Mouse (Mus musculus): ENCODE results near the gene Abr. TPM values are rescaled to one million over a fixed set of nuclear protein-coding genes. Genes with fewer than 3 reads are reported as not detected.

Gene Abr
- polyA plus RNA-seq, 1 experiment: 8.5 TPM

GRCm38 (mm10) chr11:76525646-76526351 lies 96.3 kb downstream of the Abr start:
- peaks cover 13% of the 10 kb centered on the region for H3K4me1 ChIP-seq
- H3K9me3 ChIP-seq: no peaks in the 10 kb centered on the region
- peaks cover 72% of the 10 kb centered on the region for H3K27me3 ChIP-seq (replicated peaks)
- H3K36me3 ChIP-seq (replicated peaks; ENCODE audit: low read length): no peaks in the 10 kb centered on the region
- TF ChIP-seq GATA1 (IDR thresholded peaks at IDR 0.05; ENCODE audit: borderline replicate concordance, low read length): no peak
- TF ChIP-seq FLI1 (IDR thresholded peaks at IDR 0.05; ENCODE audit: low read length): no peak
- H3K4me3 ChIP-seq (replicated peaks): no peak overlapping the region

DNA sequence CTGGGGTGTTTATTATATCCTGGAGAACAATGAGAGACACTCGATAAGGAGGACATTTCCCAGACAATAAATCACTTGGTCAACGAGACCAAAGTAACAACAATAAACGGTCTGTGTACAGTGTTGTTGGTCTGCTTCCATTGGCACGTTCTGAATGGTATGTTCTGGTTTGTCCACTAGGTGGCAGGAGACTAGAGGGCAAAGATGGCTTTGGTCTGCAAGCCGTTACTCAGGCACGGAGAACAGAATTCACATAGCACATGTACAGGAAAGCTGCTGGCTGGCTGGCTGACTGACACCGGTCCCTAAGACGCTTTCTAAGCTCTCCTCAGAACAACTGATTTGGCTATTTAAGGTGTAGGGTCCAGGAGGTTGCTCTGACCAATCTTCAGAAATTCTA lies 97.2 kb downstream of the Abr start:
- TF ChIP-seq GATA1 (IDR thresholded peaks at IDR 0.05; ENCODE audit: borderline replicate concordance, low read length): no peak
- TF ChIP-seq FLI1 (IDR thresholded peaks at IDR 0.05; ENCODE audit: low read length): no peak

DNA sequence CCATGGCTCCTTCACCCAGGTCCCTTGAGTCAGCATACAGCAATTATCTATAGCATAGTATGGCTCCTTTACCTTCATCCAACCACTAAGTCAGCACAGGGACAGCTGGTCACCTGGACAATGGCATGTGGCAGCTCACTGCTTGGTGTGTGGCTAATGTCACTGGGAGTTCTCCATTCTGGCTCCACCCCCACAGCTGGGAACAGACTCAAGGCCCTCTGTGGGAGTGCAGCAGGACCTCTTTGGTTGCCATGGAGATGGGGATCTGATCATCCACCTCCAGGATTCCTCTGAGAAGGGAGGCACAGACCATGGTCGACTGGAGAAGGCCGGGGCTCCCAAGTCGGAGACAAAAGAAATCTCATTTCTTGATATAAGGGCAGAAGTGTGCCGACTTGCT lies 98.8 kb downstream of the Abr start:
- H3K27me3 ChIP-seq (replicated peaks): peaks cover 73% of the 10 kb centered on the region
- no peak overlapping the region for H3K4me3 ChIP-seq (replicated peaks)
- no peaks in the 10 kb centered on the region for H3K9me3 ChIP-seq
- no peak for TF ChIP-seq GATA1 (IDR thresholded peaks at IDR 0.05; ENCODE audit: borderline replicate concordance, low read length)
- TF ChIP-seq FLI1 (IDR thresholded peaks at IDR 0.05; ENCODE audit: low read length): no peak
- no peaks in the 10 kb centered on the region for H3K36me3 ChIP-seq (replicated peaks; ENCODE audit: low read length)
- H3K4me1 ChIP-seq: peaks cover 5% of the 10 kb centered on the region

More for the DNA sequence above, 97.2 kb downstream of the Abr start:
- Histone ChIP-seq H3K9me3 (no peaks in the 10 kb centered on the region), H3K27me3 (replicated peaks) (peaks cover 72% of the 10 kb centered on the region), H3K4me3 (replicated peaks) (no peak overlapping the region), H3K4me1 (peaks cover 13% of the 10 kb centered on the region), H3K36me3 (replicated peaks; ENCODE audit: low read length) (no peaks in the 10 kb centered on the region)

- TF ChIP-seq FLI1 (IDR thresholded peaks at IDR 0.05; ENCODE audit: low read length) (no peak), GATA1 (IDR thresholded peaks at IDR 0.05; ENCODE audit: borderline replicate concordance, low read length) (no peak)
- H3K36me3 ChIP-seq (replicated peaks; ENCODE audit: low read length): no peaks in the 10 kb centered on the region
- H3K4me3 ChIP-seq (replicated peaks): no peak overlapping the region
- H3K4me1 ChIP-seq: peaks cover 5% of the 10 kb centered on the region
- peaks cover 71% of the 10 kb centered on the region for H3K27me3 ChIP-seq (replicated peaks)
- H3K9me3 ChIP-seq: no peaks in the 10 kb centered on the region
Observed at GRCm38 (mm10) chr11:76520889-76521288, 101.2 kb downstream of the Abr start.

- Histone ChIP-seq H3K9me3 (no peaks in the 10 kb centered on the region), H3K4me3 (replicated peaks) (no peak overlapping the region), H3K36me3 (replicated peaks; ENCODE audit: low read length) (no peaks in the 10 kb centered on the region), H3K4me1 (0 out of 2 replicates have a peak, but pooled peaks cover 3% of the 10 kb centered on the region), H3K27me3 (replicated peaks) (peaks cover 70% of the 10 kb centered on the region)
- TF ChIP-seq GATA1 (IDR thresholded peaks at IDR 0.05; ENCODE audit: borderline replicate concordance, low read length): no peak
- no peak for TF ChIP-seq FLI1 (IDR thresholded peaks at IDR 0.05; ENCODE audit: low read length)
Observed at GRCm38 (mm10) chr11:76518613-76519012, 103.5 kb downstream of the Abr start.

DNA sequence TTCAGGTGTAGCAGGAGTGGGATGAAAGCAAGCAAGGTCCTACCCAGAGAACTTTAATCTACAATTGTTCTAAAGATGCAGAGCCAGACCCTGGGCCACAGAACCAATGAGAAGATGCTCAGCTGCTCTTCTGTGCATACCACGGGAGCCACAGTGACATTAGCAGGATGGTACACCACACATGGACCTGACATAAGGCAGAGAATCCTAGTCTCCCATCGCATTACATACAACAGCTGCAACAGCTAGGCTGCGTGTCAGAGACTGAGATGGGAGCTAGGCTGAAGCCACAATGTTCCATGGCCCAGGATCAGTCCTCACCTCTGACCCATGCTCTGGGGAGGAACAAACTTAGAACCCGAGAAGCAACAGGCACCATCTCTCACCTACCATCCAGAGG lies 104.0 kb downstream of the Abr start:
- peaks cover 66% of the 10 kb centered on the region for H3K27me3 ChIP-seq (replicated peaks)
- no peaks in the 10 kb centered on the region for H3K9me3 ChIP-seq
- no peaks in the 10 kb centered on the region for H3K36me3 ChIP-seq (replicated peaks; ENCODE audit: low read length)
- H3K4me1 ChIP-seq: 0 out of 2 replicates have a peak, but pooled peaks cover 3% of the 10 kb centered on the region
- TF ChIP-seq GATA1 (IDR thresholded peaks at IDR 0.05; ENCODE audit: borderline replicate concordance, low read length) (no peak), FLI1 (IDR thresholded peaks at IDR 0.05; ENCODE audit: low read length) (no peak)
- H3K4me3 ChIP-seq (replicated peaks): no peak overlapping the region

DNA sequence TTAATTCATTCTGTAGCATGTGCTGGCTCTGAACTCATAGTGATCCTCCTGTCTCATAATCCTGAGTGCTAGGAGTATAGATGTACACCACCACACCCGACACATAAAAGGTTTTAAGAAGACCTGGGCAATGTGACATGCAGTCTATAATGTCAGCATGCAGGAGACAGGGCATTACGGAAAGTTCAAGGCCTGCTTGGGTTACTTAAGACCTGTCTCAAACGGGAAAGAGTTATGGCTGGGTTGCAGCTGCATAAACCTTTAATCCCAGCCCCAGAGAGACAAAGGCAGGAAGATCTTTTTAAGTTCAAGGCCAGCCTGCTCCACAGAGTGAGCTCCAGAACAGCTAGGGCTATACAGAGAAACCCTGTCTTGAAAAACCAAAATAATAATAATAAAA lies 105.2 kb downstream of the Abr start:
- peaks cover 58% of the 10 kb centered on the region for H3K27me3 ChIP-seq (replicated peaks)
- H3K36me3 ChIP-seq (replicated peaks; ENCODE audit: low read length): no peaks in the 10 kb centered on the region
- TF ChIP-seq GATA1 (IDR thresholded peaks at IDR 0.05; ENCODE audit: borderline replicate concordance, low read length) (no peak), FLI1 (IDR thresholded peaks at IDR 0.05; ENCODE audit: low read length) (no peak)
- no peaks in the 10 kb centered on the region for H3K9me3 ChIP-seq
- H3K4me1 ChIP-seq: peaks cover 11% of the 10 kb centered on the region; the same call in 1 of the 2 replicates
- H3K4me3 ChIP-seq (replicated peaks): no peak overlapping the region

GRCm38 (mm10) chr11:76515123-76515522 lies 107.0 kb downstream of the Abr start:
- peaks cover 56% of the 10 kb centered on the region for H3K27me3 ChIP-seq (replicated peaks)
- H3K36me3 ChIP-seq (replicated peaks; ENCODE audit: low read length): no peaks in the 10 kb centered on the region
- TF ChIP-seq GATA1 (IDR thresholded peaks at IDR 0.05; ENCODE audit: borderline replicate concordance, low read length): no peak
- no peak for TF ChIP-seq FLI1 (IDR thresholded peaks at IDR 0.05; ENCODE audit: low read length)
- H3K4me1 ChIP-seq: peaks cover 25% of the 10 kb centered on the region
- no peaks in the 10 kb centered on the region for H3K9me3 ChIP-seq
- H3K4me3 ChIP-seq (replicated peaks): no peak overlapping the region

- TF ChIP-seq GATA1 (IDR thresholded peaks at IDR 0.05; ENCODE audit: borderline replicate concordance, low read length) (no peak), FLI1 (IDR thresholded peaks at IDR 0.05; ENCODE audit: low read length) (no peak)
- Histone ChIP-seq H3K4me1 (peaks cover 34% of the 10 kb centered on the region), H3K36me3 (replicated peaks; ENCODE audit: low read length) (no peaks in the 10 kb centered on the region), H3K27me3 (replicated peaks) (peaks cover 58% of the 10 kb centered on the region), H3K9me3 (no peaks in the 10 kb centered on the region), H3K4me3 (replicated peaks) (no peak overlapping the region)
Observed at GRCm38 (mm10) chr11:76510977-76511376, 111.1 kb downstream of the Abr start.

Data from megakaryocyte, embryonic 14.5 days (primary cell).